Mouse (Mus musculus) stomach, postnatal 0 days (tissue): ENCODE data around the gene Sec14l3. TPM values are rescaled to one million over a fixed set of nuclear protein-coding genes. Genes with fewer than 3 reads are reported as not detected.
"Not testable (repeated sequence)": the region's sequence is repeated elsewhere in the genome, so short reads cannot be mapped to it uniquely, and the experiment has no call there.

ENCODE experiments used
- ATAC-seq: fragments of 200-750 bp; cut with Nextera tagmentation; 2 replicates; pipeline ENCODE4 v1.8.0; 2017; ENCODE audit not compliant: low FRiP score, low TSS enrichment
- DNase-seq: peaks from one replicate; pipeline ENCODE4 v3.0.0-alpha.2; 2016; ENCODE audit warnings: low spot score
- H3K27ac ChIP-seq: fragments of 300-500 bp; sonication (generic); replicated peaks from 2 replicates; pipeline ENCODE4 v1.5.1; 2014; ENCODE audit warnings: mild to moderate bottlenecking, control low read depth
- H3K27me3 ChIP-seq: fragments of 300-500 bp; sonication (generic); 2 replicates; pipeline ENCODE4 v1.6.1; 2014; ENCODE audit warnings: low read length; ENCODE audit not compliant: control insufficient read depth, insufficient read depth
- H3K36me3 ChIP-seq: fragments of 300-500 bp; sonication (generic); 2 replicates; pipeline ENCODE4 v1.6.1; 2014; ENCODE audit warnings: low read length, mixed read lengths; ENCODE audit not compliant: control insufficient read depth, insufficient read depth
- H3K4me1 ChIP-seq: fragments of 300-500 bp; sonication (generic); replicated peaks from 2 replicates; pipeline ENCODE4 v1.6.1; 2014; ENCODE audit warnings: antibody characterized with exemption; ENCODE audit not compliant: control insufficient read depth, insufficient read depth
- H3K4me2 ChIP-seq: fragments of 300-500 bp; sonication (generic); replicated peaks from 2 replicates; pipeline ENCODE4 v1.6.1; 2014; ENCODE audit warnings: low read depth, mild to moderate bottlenecking, control low read depth, moderate library complexity
- H3K4me3 ChIP-seq: fragments of 300-500 bp; sonication (generic); 2 replicates; pipeline ENCODE4 v1.5.1; 2014; ENCODE audit warnings: low read depth, low read length, control low read depth
- H3K9ac ChIP-seq: fragments of 300-500 bp; sonication (generic); 2 replicates; pipeline ENCODE4 v1.6.1; 2014; ENCODE audit warnings: mild to moderate bottlenecking, low read length, control low read depth, mixed read lengths
- H3K9me3 ChIP-seq: fragments of 300-500 bp; sonication (generic); 2 replicates; pipeline ENCODE4 v1.6.1; 2016; ENCODE audit warnings: low read length; ENCODE audit not compliant: control insufficient read depth
- CTCF ChIP-seq: IDR thresholded peaks from 2 replicates; pipeline ENCODE4 v1.5.1; 2016; ENCODE audit warnings: antibody characterized with exemption, low read depth, mild to moderate bottlenecking, moderate library complexity
- EP300 ChIP-seq: optimal IDR thresholded peaks from 2 replicates; pipeline ENCODE3; 2016; ENCODE audit warnings: antibody characterized with exemption
- WGBS: fragments of 180-500 bp; shearing (Covaris S2); extraction: QIAGEN DNeasy Blood & Tissue Kit; methylation state at CpG from one replicate; pipeline ENCODE4 v1.1.7; 2014; 5-methylcytosine and 5-hydroxymethylcytosine counted together
- polyA plus RNA-seq: library from polyadenylated mRNA; unstranded; fragments of >200 nt; fragmentation: Nextera tagmentation; extraction: Ambion mirVana; gene quantifications from 2 replicates; pipeline ENCODE4 v1.2.1, GENCODE M21; 2015

Gene Sec14l3
- polyA plus RNA-seq: 0.12 and 0.15 TPM in 2 replicates

DNA sequence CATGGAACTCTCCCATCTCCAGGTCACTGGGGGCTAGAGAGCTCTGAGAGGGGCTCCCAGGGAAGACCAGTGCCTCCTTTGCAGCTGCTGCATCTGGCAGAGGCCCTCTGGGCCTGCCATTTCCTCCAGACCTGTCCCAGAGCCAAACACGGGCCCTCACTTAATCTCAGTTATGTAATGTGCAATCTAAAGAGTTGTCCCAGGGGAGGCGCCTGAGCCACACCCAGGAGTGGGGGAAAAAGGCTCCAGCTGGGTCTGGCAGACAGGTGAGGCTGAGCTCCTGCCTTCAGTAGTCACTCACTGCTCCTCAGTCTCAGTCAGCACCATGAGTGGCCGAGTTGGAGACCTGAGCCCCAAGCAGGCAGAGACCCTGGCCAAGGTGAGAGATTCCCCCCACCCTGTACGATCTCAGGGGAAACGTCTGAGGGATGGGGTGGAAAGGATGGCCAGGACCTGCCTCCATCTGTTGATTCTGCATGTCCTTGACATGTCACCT, at the start of gene Sec14l3:
TSS of gene Sec14l3 (plus strand) at position 215 of the 496 bp plus-strand sequence.
- H3K27ac ChIP-seq: no peak within 1 kb of the TSS
- H3K9ac ChIP-seq: no peak within 1 kb of the TSS
- no peak within 1 kb of the TSS for H3K4me2 ChIP-seq
- no peak within 1 kb of the TSS for H3K4me3 ChIP-seq
- H3K27me3 ChIP-seq: no peaks in the 10 kb centered on the region
- WGBS: 34% methylated on average over 5 of the region's 5 CpGs
- DNase-seq: peak; percentile 36
- H3K36me3 ChIP-seq: no peaks in the 10 kb centered on the region
- H3K9me3 ChIP-seq: no peaks in the 10 kb centered on the region
- no peaks in the 10 kb centered on the region for H3K4me1 ChIP-seq
- ATAC-seq: 0 out of 2 replicates have a peak, but pooled peaks have one; percentile 38
- TF ChIP-seq EP300 (no peak), CTCF (no peak)

DNA sequence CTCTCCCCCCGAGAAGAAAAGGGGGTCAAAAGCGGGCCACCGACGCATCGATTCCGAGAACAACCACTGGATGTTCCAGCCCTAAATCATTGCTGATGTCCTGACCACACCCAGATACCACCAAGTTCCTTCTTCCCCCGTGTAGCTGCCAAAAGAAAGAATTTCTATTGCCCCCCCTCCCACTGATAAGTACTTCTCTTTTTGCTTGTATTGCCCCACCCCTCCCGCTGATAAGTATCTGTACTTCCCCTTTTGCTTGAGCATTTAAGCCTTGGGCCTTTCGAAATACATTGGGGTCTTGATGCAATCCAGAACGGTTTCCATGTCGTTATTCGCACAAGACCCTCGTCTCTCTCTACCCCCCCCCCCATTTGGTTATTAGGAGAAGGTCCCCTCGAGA, 48.8 kb upstream of the Sec14l3 start:
- not testable (repeated sequence) for H3K9ac ChIP-seq, H3K4me3 ChIP-seq, H3K27me3 ChIP-seq, ATAC-seq, H3K4me1 ChIP-seq, H3K9me3 ChIP-seq, DNase-seq, H3K36me3 ChIP-seq, H3K4me2 ChIP-seq, H3K27ac ChIP-seq
- WGBS: 83% methylated on average over 14 of the region's 14 CpGs

DNA sequence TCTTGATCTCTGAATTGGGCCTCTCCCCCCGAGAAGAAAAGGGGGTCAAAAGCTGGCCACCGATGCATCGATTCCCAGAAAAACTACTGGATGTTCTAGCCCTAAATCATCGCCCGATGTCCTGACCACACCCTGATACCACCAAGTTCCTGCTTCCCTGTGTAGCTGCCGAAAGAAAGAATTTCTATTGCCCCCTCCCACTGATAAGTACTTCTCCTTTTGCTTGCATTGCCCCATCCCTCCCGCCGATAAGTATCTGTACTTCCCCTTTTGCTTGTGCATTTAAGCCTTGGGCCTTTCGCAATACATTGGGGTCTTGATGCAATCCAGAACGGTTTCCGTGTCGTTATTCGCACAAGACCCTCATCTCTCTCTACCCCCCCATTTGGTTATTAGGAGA, 42.5 kb upstream of the Sec14l3 start:
- not testable (repeated sequence) for H3K4me2 ChIP-seq, ATAC-seq, H3K27me3 ChIP-seq, H3K27ac ChIP-seq, H3K4me1 ChIP-seq, H3K9me3 ChIP-seq, H3K36me3 ChIP-seq, H3K4me3 ChIP-seq, H3K9ac ChIP-seq, DNase-seq
- 88% methylated on average over 13 of the region's 13 CpGs for WGBS

GRCm38 (mm10) chr11:4023321-4023720, 41.3 kb upstream of the Sec14l3 start:
- DNase-seq (no peak), ATAC-seq (no peak)
- no peak overlapping the region for H3K4me2 ChIP-seq
- no peaks in the 10 kb centered on the region for H3K9me3 ChIP-seq
- no peak for TF ChIP-seq CTCF
- TF ChIP-seq EP300: no peak
- H3K4me3 ChIP-seq: no peak overlapping the region
- H3K9ac ChIP-seq: no peak overlapping the region
- H3K4me1 ChIP-seq: no peaks in the 10 kb centered on the region
- H3K27ac ChIP-seq: no peak overlapping the region
- WGBS: 68% methylated on average over 2 of the region's 2 CpGs
- no peaks in the 10 kb centered on the region for H3K27me3 ChIP-seq
- H3K36me3 ChIP-seq: no peaks in the 10 kb centered on the region

- Histone ChIP-seq H3K9ac (no peak overlapping the region), H3K4me3 (no peak overlapping the region), H3K27me3 (no peaks in the 10 kb centered on the region), H3K4me1 (no peaks in the 10 kb centered on the region), H3K36me3 (no peaks in the 10 kb centered on the region), H3K4me2 (no peak overlapping the region), H3K9me3 (no peaks in the 10 kb centered on the region), H3K27ac (no peak overlapping the region)
- no peak for TF ChIP-seq EP300
- no peak for TF ChIP-seq CTCF
- no peak for DNase-seq
- ATAC-seq: no peak
- WGBS: 72% methylated on average over 8 of the region's 8 CpGs
Measured at GRCm38 (mm10) chr11:4027066-4027465, 37.6 kb upstream of the Sec14l3 start.

DNA sequence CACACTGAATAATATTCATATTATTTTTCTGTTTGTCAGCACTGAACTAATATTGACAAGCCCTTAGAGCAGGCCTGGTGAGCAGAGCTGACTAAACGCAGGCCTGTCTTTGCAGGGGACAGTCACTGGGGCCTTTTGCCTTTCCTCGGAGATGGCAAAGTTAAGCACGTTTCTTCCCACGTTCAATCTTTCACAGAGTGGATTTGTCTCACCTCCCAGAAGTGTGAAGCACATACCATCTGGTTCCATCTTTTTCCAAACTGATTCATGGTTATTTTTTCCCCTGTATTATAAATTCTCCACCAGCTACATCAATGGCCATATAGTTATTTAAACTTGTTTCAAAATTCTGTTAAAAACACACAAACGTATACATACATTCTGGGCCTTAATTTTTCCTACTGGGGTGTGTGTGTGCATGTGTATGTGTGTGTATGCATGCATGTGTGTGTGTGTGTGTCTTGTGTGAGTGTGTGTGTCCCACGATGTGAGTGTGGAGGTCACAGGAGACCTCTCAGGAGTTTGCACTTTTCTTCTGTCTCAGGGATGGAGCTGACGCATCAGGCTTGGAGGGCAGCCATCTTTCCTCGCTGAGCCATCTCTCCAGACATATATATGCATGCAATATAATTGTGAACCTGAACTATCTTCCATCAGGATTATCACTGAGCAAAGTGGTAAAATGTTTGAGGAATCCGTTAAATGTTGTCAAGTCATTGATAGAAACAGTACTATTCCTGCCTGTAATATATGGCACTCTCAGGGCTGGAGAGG, 36.9 kb upstream of the Sec14l3 start:
- no peak overlapping the region for H3K4me2 ChIP-seq
- H3K4me3 ChIP-seq: no peak overlapping the region
- no peaks in the 10 kb centered on the region for H3K4me1 ChIP-seq
- H3K9ac ChIP-seq: no peak overlapping the region
- H3K9me3 ChIP-seq: no peaks in the 10 kb centered on the region
- no peaks in the 10 kb centered on the region for H3K36me3 ChIP-seq
- no peaks in the 10 kb centered on the region for H3K27me3 ChIP-seq
- TF ChIP-seq CTCF (no peak), EP300 (no peak)
- H3K27ac ChIP-seq: no peak overlapping the region
- 64% methylated on average over 9 of the region's 9 CpGs for whole genome bisulfite sequencing
- DNase-seq (no peak), ATAC-seq (no peak)
